Mouse (Mus musculus) kidney, postnatal 10 days (tissue): ENCODE results near the gene Sept5.
A peak's percentile ranks its signal among the peaks of the same experiment; 100 is the strongest.

ENCODE experiments used
- DNase-seq: peaks from one replicate; pipeline ENCODE4 v3.0.0; 2021; ENCODE audit warnings: mixed read lengths

Sept5 gene

GRCm38 (mm10) chr16:18608226-18608625, 21.5 kb downstream of the Sept5 start:
- DNase-seq, result peak; percentile 57

GRCm38 (mm10) chr16:18605705-18606104, 24.0 kb downstream of the Sept5 start:
- no peak for DNase-seq

GRCm38 (mm10) chr16:18604267-18604701, 25.5 kb downstream of the Sept5 start:
- DNase-seq, result peak; percentile 47

- no peak for DNase-seq
Measured at GRCm38 (mm10) chr16:18601447-18601846, 28.3 kb downstream of the Sept5 start.

- DNase-seq, result no peak
Measured at GRCm38 (mm10) chr16:18598006-18598405, 31.7 kb downstream of the Sept5 start.

- DNase-seq, result no peak
Measured at GRCm38 (mm10) chr16:18596255-18596654, 33.5 kb downstream of the Sept5 start.

GRCm38 (mm10) chr16:18593930-18594329, 35.8 kb downstream of the Sept5 start:
- DNase-seq, result no peak

- DNase-seq, result peak; percentile 69
Measured at GRCm38 (mm10) chr16:18591047-18592018, 38.4 kb downstream of the Sept5 start.

- DNase-seq, result no peak
Measured at GRCm38 (mm10) chr16:18589804-18590790, 39.7 kb downstream of the Sept5 start, which contains the start of gene Tbx1. TSS of gene Tbx1 (minus strand) at chr16:18590671.

- no peak for DNase-seq
Measured at GRCm38 (mm10) chr16:18589080-18589621, 40.6 kb downstream of the Sept5 start.

GRCm38 (mm10) chr16:18588738-18589055, 41.1 kb downstream of the Sept5 start:
- no peak for DNase-seq

- DNase-seq, result no peak
Measured at GRCm38 (mm10) chr16:18587847-18588737, 41.7 kb downstream of the Sept5 start.

GRCm38 (mm10) chr16:18586906-18587546, 42.7 kb downstream of the Sept5 start:
- DNase-seq, result no peak

GRCm38 (mm10) chr16:18586076-18586905, 43.5 kb downstream of the Sept5 start:
- DNase-seq, result no peak

- DNase-seq, result no peak
Measured at GRCm38 (mm10) chr16:18585676-18586075, 44.1 kb downstream of the Sept5 start.

- no peak for DNase-seq
Measured at GRCm38 (mm10) chr16:18584901-18585510, 44.7 kb downstream of the Sept5 start.

GRCm38 (mm10) chr16:18583673-18584357, 45.9 kb downstream of the Sept5 start:
- DNase-seq, result no peak

GRCm38 (mm10) chr16:18583169-18583568, 46.6 kb downstream of the Sept5 start:
- DNase-seq, result no peak

GRCm38 (mm10) chr16:18582426-18583148, 47.2 kb downstream of the Sept5 start:
- DNase-seq, result no peak
